Mouse (Mus musculus): ENCODE data around the gene Dyrk1a. TPM values are rescaled to one million over a fixed set of nuclear protein-coding genes. Genes with fewer than 3 reads are reported as not detected.

Gene Dyrk1a
- polyA plus RNA-seq, 1 experiment: 20.7 TPM

DNA sequence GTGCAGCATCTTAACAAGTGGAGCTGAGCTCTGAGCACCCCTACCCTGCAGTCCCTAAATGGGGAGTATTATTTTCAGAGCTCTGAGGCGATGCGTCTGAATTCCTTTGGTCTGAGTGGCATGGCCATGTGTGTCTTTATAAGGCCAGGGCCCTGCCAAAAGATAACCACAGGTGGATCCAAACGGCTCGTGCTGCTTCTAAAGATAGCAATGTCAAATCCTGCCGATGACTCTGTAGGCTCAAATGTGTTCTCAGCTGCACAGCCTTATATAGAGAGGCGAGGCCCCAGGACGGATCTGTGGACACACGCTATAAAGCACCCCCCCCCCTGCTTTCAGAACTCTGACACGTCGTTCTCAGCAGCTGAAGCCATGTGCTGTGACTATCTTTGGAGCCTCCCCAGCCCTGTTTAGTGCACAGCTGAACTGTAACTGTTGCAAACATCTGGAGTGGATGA lies 151.8 kb downstream of the Dyrk1a start:
- Histone ChIP-seq H3K79me2 (ENCODE audit: control insufficient read depth, insufficient read depth) (no peaks in the 10 kb centered on the region), H3ac (ENCODE audit: control insufficient read depth, insufficient read length) (no peak overlapping the region), H3K27me3 (ENCODE audit: control insufficient read depth, insufficient read depth, insufficient read length) (no peaks in the 10 kb centered on the region), H3K36me3 (ENCODE audit: control insufficient read depth, insufficient read depth) (no peaks in the 10 kb centered on the region), H3K4me3 (no peak overlapping the region), H3K4me2 (ENCODE audit: low read depth) (peak overlapping the region; percentile 67)
- TF ChIP-seq REST (IDR thresholded peaks at IDR 0.05; ENCODE audit: insufficient read depth, insufficient read length) (no peak), CEBPB (IDR thresholded peaks at IDR 0.05; ENCODE audit: insufficient read depth, poor library complexity, severe bottlenecking) (no peak), MYOG (IDR thresholded peaks at IDR 0.05; ENCODE audit: control insufficient read depth in 1 of 3, insufficient read depth in 1 of 3, insufficient read length in 2 of 3, low read depth in 2 of 3) (peak; percentile 56 to 87 (median 78)), TCF12 (IDR thresholded peaks at IDR 0.05; ENCODE audit: insufficient read depth, poor library complexity, severe bottlenecking) (peak; percentile 46), TCF3 (IDR thresholded peaks at IDR 0.05; ENCODE audit: insufficient read length, low read depth) (no peak), SRF (IDR thresholded peaks at IDR 0.05; ENCODE audit: control insufficient read depth, insufficient read length, low read depth) (peak; percentile 87), MYOD1 (IDR thresholded peaks at IDR 0.05; ENCODE audit: control insufficient read depth in 1 of 3, insufficient read length in 2 of 3, low read depth in 2 of 3) (peak; percentile 78 to 91 (median 83))

DNA sequence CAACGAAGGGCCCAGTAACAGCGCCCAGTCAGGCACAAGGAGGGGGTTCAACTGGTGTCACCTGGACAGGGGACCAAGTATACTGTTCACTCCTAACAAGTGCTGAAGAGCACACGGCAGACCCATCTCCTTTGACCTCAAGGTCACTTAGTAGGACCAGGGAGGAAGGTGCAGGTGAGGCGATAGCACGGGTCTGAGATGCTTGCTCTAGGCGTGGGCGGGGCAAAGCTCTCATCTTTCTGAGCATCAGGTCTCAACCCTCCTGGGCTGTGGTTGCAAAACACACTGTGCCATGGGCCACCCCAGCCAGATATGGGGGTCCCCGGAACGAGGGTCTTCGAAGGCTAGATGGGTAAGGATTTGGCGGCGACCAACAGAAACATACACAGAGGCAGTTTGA lies 153.1 kb downstream of the Dyrk1a start:
- Histone ChIP-seq H3ac (ENCODE audit: control insufficient read depth, insufficient read length) (no peak overlapping the region), H3K4me3 (no peak overlapping the region), H3K36me3 (ENCODE audit: control insufficient read depth, insufficient read depth) (no peaks in the 10 kb centered on the region), H3K4me2 (ENCODE audit: low read depth) (no peak overlapping the region), H3K27me3 (ENCODE audit: control insufficient read depth, insufficient read depth, insufficient read length) (no peaks in the 10 kb centered on the region), H3K79me2 (ENCODE audit: control insufficient read depth, insufficient read depth) (no peaks in the 10 kb centered on the region)
- no peak for TF ChIP-seq POLR2AphosphoS2 (IDR thresholded peaks at IDR 0.05; ENCODE audit: insufficient read length, low read depth)
- no peak for TF ChIP-seq POLR2A (IDR thresholded peaks at IDR 0.05; ENCODE audit: insufficient read length, low read depth)
- no peak for TF ChIP-seq TCF3 (IDR thresholded peaks at IDR 0.05; ENCODE audit: insufficient read length, low read depth)
- TF ChIP-seq MYOG (IDR thresholded peaks at IDR 0.05; ENCODE audit: control insufficient read depth in 1 of 3, insufficient read depth in 1 of 3, insufficient read length in 2 of 3, low read depth in 2 of 3): no peak
- no peak for TF ChIP-seq USF1 (IDR thresholded peaks at IDR 0.05; ENCODE audit: low read depth)
- TF ChIP-seq REST (IDR thresholded peaks at IDR 0.05; ENCODE audit: insufficient read depth, insufficient read length): no peak
- no peak for TF ChIP-seq TCF12 (IDR thresholded peaks at IDR 0.05; ENCODE audit: insufficient read depth, poor library complexity, severe bottlenecking)
- TF ChIP-seq E2F4 (IDR thresholded peaks at IDR 0.05; ENCODE audit: insufficient read depth): no peak
- TF ChIP-seq SRF (IDR thresholded peaks at IDR 0.05; ENCODE audit: control insufficient read depth, insufficient read length, low read depth): no peak
- TF ChIP-seq CEBPB (IDR thresholded peaks at IDR 0.05; ENCODE audit: insufficient read depth, poor library complexity, severe bottlenecking): no peak
- no peak for TF ChIP-seq MAX (IDR thresholded peaks at IDR 0.05; ENCODE audit: low read depth)
- TF ChIP-seq MYOD1 (IDR thresholded peaks at IDR 0.05; ENCODE audit: control insufficient read depth in 1 of 3, insufficient read length in 2 of 3, low read depth in 2 of 3): no peak

GRCm38 (mm10) chr16:94724061-94724596 lies 154.3 kb downstream of the Dyrk1a start:
- H3K36me3 ChIP-seq (ENCODE audit: control insufficient read depth, insufficient read depth): no peaks in the 10 kb centered on the region
- H3K79me2 ChIP-seq (ENCODE audit: control insufficient read depth, insufficient read depth): no peaks in the 10 kb centered on the region
- no peak overlapping the region for H3ac ChIP-seq (ENCODE audit: control insufficient read depth, insufficient read length)
- H3K4me2 ChIP-seq (ENCODE audit: low read depth): no peak overlapping the region
- no peak overlapping the region for H3K4me3 ChIP-seq
- no peaks in the 10 kb centered on the region for H3K27me3 ChIP-seq (ENCODE audit: control insufficient read depth, insufficient read depth, insufficient read length)
- TF ChIP-seq MAX (IDR thresholded peaks at IDR 0.05; ENCODE audit: low read depth) (no peak), CEBPB (IDR thresholded peaks at IDR 0.05; ENCODE audit: insufficient read depth, poor library complexity, severe bottlenecking) (no peak), E2F4 (IDR thresholded peaks at IDR 0.05; ENCODE audit: insufficient read depth) (no peak)

DNA sequence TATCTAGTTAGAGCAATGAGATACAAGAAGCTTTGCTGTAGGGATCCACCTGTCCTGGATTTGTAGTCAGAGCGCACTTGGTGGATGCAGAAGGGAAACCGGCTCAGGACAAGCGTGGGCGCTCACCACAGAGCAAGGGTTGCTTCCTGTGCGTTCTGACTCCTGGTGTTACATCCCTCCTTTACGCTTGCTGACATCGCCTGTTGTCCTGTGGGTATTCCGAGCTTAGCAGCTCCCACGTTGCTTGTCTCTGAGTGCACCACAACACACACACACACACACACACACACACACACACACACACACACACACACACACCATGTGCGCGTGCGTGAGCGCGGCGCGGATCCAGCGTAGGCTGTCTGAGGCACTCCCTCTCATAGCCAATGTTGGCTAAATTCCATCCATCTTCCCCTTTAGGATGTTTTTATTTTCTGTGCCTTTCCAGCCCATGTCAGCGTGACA lies 155.0 kb downstream of the Dyrk1a start:
- no peak for TF ChIP-seq TCF3 (IDR thresholded peaks at IDR 0.05; ENCODE audit: insufficient read length, low read depth)
- TF ChIP-seq TCF12 (IDR thresholded peaks at IDR 0.05; ENCODE audit: insufficient read depth, poor library complexity, severe bottlenecking): no peak
- TF ChIP-seq MAX (IDR thresholded peaks at IDR 0.05; ENCODE audit: low read depth): no peak
- TF ChIP-seq MYOD1 (IDR thresholded peaks at IDR 0.05; ENCODE audit: control insufficient read depth in 1 of 3, insufficient read length in 2 of 3, low read depth in 2 of 3): no peak
- TF ChIP-seq CEBPB (IDR thresholded peaks at IDR 0.05; ENCODE audit: insufficient read depth, poor library complexity, severe bottlenecking): no peak
- no peak for TF ChIP-seq USF1 (IDR thresholded peaks at IDR 0.05; ENCODE audit: low read depth)
- peak overlapping the region; percentile 12 for H3K4me2 ChIP-seq (ENCODE audit: low read depth)

DNA sequence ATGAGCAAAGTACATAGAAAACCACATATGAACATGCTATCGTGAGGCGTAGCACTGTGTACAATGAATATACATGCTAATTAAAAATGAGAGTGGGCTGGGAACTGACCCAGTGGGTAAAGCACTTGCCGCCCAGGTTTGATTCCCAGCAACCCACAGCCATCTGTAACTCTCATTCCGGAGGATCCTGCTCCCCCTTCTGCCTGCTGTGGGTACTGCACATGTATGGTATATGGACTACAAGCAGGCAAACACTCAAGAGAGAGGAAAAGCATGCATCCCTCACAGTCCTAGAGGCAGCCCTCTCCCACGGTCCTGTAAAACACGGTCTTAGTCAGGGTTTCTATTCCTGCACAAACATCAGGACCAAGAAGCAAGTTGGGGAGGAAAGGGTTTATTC lies 159.4 kb downstream of the Dyrk1a start:
- no peak overlapping the region for H3K4me3 ChIP-seq
- no peaks in the 10 kb centered on the region for H3K27me3 ChIP-seq (ENCODE audit: control insufficient read depth, insufficient read depth, insufficient read length)
- TF ChIP-seq REST (IDR thresholded peaks at IDR 0.05; ENCODE audit: insufficient read depth, insufficient read length) (no peak), POLR2A (IDR thresholded peaks at IDR 0.05; ENCODE audit: insufficient read length, low read depth) (no peak), MYOD1 (IDR thresholded peaks at IDR 0.05; ENCODE audit: control insufficient read depth in 1 of 3, insufficient read length in 2 of 3, low read depth in 2 of 3) (no peak), USF1 (IDR thresholded peaks at IDR 0.05; ENCODE audit: low read depth) (no peak), SRF (IDR thresholded peaks at IDR 0.05; ENCODE audit: control insufficient read depth, insufficient read length, low read depth) (no peak)
- H3ac ChIP-seq (ENCODE audit: control insufficient read depth, insufficient read length): no peak overlapping the region
- H3K36me3 ChIP-seq (ENCODE audit: control insufficient read depth, insufficient read depth): no peaks in the 10 kb centered on the region
- H3K79me2 ChIP-seq (ENCODE audit: control insufficient read depth, insufficient read depth): no peaks in the 10 kb centered on the region
- no peak overlapping the region for H3K4me2 ChIP-seq (ENCODE audit: low read depth)

More for the DNA sequence above, 155.0 kb downstream of the Dyrk1a start:
- Histone ChIP-seq H3K36me3 (ENCODE audit: control insufficient read depth, insufficient read depth) (no peaks in the 10 kb centered on the region), H3ac (ENCODE audit: control insufficient read depth, insufficient read length) (no peak overlapping the region), H3K79me2 (ENCODE audit: control insufficient read depth, insufficient read depth) (no peaks in the 10 kb centered on the region), H3K27me3 (ENCODE audit: control insufficient read depth, insufficient read depth, insufficient read length) (no peaks in the 10 kb centered on the region), H3K4me3 (no peak overlapping the region)
